Mouse (Mus musculus): ENCODE measurements around the gene Lect2.
A peak's percentile ranks its signal among the peaks of the same experiment; 100 is the strongest.

The Lect2 gene

GRCm38 (mm10) chr13:56555957-56556356 is 7.7 kb upstream of the Lect2 start:
- peak; percentile 43 to 66 for DNase-seq

GRCm38 (mm10) chr13:56554409-56554808 is 6.1 kb upstream of the Lect2 start:
- DNase-seq = no peak

- DNase-seq = no peak
Measured at GRCm38 (mm10) chr13:56553923-56554322, 5.6 kb upstream of the Lect2 start.

- DNase-seq = no peak
Measured at GRCm38 (mm10) chr13:56551661-56552060, 3.4 kb upstream of the Lect2 start.

GRCm38 (mm10) chr13:56550574-56550973 is 2.3 kb upstream of the Lect2 start:
- no peak for DNase-seq

GRCm38 (mm10) chr13:56549364-56549763 is 1.1 kb upstream of the Lect2 start:
- no peak for DNase-seq

GRCm38 (mm10) chr13:56544956-56545355 is 3.3 kb downstream of the Lect2 start:
- no peak for DNase-seq

- DNase-seq = no peak
Measured at GRCm38 (mm10) chr13:56543805-56544204, 4.5 kb downstream of the Lect2 start.

GRCm38 (mm10) chr13:56539846-56540245 is 8.5 kb downstream of the Lect2 start:
- DNase-seq = no peak

GRCm38 (mm10) chr13:56537026-56537425 is 11.3 kb downstream of the Lect2 start:
- DNase-seq = no peak

GRCm38 (mm10) chr13:56535570-56535969 is 12.7 kb downstream of the Lect2 start:
- no peak for DNase-seq

- no peak for DNase-seq
Measured at GRCm38 (mm10) chr13:56534931-56535330, 13.4 kb downstream of the Lect2 start.

GRCm38 (mm10) chr13:56529685-56530084 is 18.6 kb downstream of the Lect2 start:
- no peak for DNase-seq

GRCm38 (mm10) chr13:56529031-56529430 is 19.3 kb downstream of the Lect2 start:
- no peak for DNase-seq

GRCm38 (mm10) chr13:56528281-56528680 is 20.0 kb downstream of the Lect2 start:
- peak in 1 of 2 experiments; percentile 22 for DNase-seq

- DNase-seq = no peak
Measured at GRCm38 (mm10) chr13:56527846-56528245, 20.5 kb downstream of the Lect2 start.

- DNase-seq = no peak
Measured at GRCm38 (mm10) chr13:56526871-56527270, 21.4 kb downstream of the Lect2 start.

- no peak for DNase-seq
Measured at GRCm38 (mm10) chr13:56522821-56523167, 25.5 kb downstream of the Lect2 start.

GRCm38 (mm10) chr13:56522081-56522820 is 26.1 kb downstream of the Lect2 start, which contains the start of gene Fbxl21:
TSS of gene Fbxl21 (plus strand) at chr13:56522472.
- DNase-seq = peak; percentile 97 to 98

- no peak for DNase-seq
Measured at GRCm38 (mm10) chr13:56516816-56517215, 31.5 kb downstream of the Lect2 start.

- DNase-seq = no peak
Measured at GRCm38 (mm10) chr13:56516311-56516710, 32.0 kb downstream of the Lect2 start.

GRCm38 (mm10) chr13:56513595-56513994 is 34.7 kb downstream of the Lect2 start:
- DNase-seq = no peak

- peak; percentile 61 to 74 for DNase-seq
Measured at GRCm38 (mm10) chr13:56509796-56510195, 38.5 kb downstream of the Lect2 start.

- DNase-seq = no peak
Measured at GRCm38 (mm10) chr13:56506871-56507496, 41.3 kb downstream of the Lect2 start.

Data from kidney, adult 8-10 months (tissue).